Mouse (Mus musculus) olfactory bulb, adult 2 months (tissue): ENCODE measurements around the gene Slc4a5.
A peak's percentile ranks its signal among the peaks of the same experiment; 100 is the strongest.

ENCODE experiments used
- CTCF ChIP-seq: fragments of 200-500 bp; IDR thresholded peaks from 2 replicates; pipeline ENCODE4 v1.5.1; 2012; ENCODE audit warnings: low read depth, mild to moderate bottlenecking, low read length, moderate library complexity; ENCODE audit not compliant: insufficient read depth
- POLR2A ChIP-seq: fragments of 200-500 bp; IDR thresholded peaks from 2 replicates; pipeline ENCODE4 v1.6.1; 2012; ENCODE audit warnings: mild to moderate bottlenecking, low read depth, low read length, moderate library complexity; ENCODE audit not compliant: insufficient read depth

GRCm38 (mm10) chr6:83179390-83180117 is 40.1 kb upstream of the Slc4a5 start:
- TF ChIP-seq CTCF (no peak), POLR2A (peak; percentile 18; the same call in 1 of the 2 replicates)
